Mouse (Mus musculus) natural killer cell, adult 2 months (primary cell): ENCODE results near the gene Atp5j.

Source experiments
- DNase-seq, 2 experiments: peaks; one replicate each; pipeline ENCODE4 v3.0.0; 2022; ENCODE audit warnings: low spot score in 2 of 2

The Atp5j gene

GRCm38 (mm10) chr16:84835441-84835822 lies at the start of gene Atp5j:
Gene Atp5j, minus strand, starts transcription at chr16:84835625.
- no peak for DNase-seq

- DNase-seq = no peak
Measured at GRCm38 (mm10) chr16:84884572-84884971, 49.1 kb upstream of the Atp5j start.

- DNase-seq = no peak
Measured at GRCm38 (mm10) chr16:84881754-84882321, 46.4 kb upstream of the Atp5j start.

GRCm38 (mm10) chr16:84881168-84881567 lies 45.7 kb upstream of the Atp5j start:
- no peak for DNase-seq

GRCm38 (mm10) chr16:84879146-84879545 lies 43.7 kb upstream of the Atp5j start:
- DNase-seq = peak; percentile 42 to 58

- no peak for DNase-seq
Measured at GRCm38 (mm10) chr16:84876082-84876481, 40.7 kb upstream of the Atp5j start.

- DNase-seq = no peak
Measured at GRCm38 (mm10) chr16:84875718-84876035, 40.3 kb upstream of the Atp5j start.

- no peak for DNase-seq
Measured at GRCm38 (mm10) chr16:84875012-84875717, 39.7 kb upstream of the Atp5j start.

GRCm38 (mm10) chr16:84873805-84874204 lies 38.4 kb upstream of the Atp5j start:
- no peak for DNase-seq

GRCm38 (mm10) chr16:84864656-84865055 lies 29.2 kb upstream of the Atp5j start:
- DNase-seq = no peak

GRCm38 (mm10) chr16:84853492-84853891 lies 18.1 kb upstream of the Atp5j start:
- DNase-seq = no peak

- no peak for DNase-seq
Measured at GRCm38 (mm10) chr16:84838576-84838975, 3.2 kb upstream of the Atp5j start.

- DNase-seq = peak; percentile 33 to 38
Measured at GRCm38 (mm10) chr16:84835823-84836743, 658 bp upstream of the Atp5j start.

- DNase-seq = peak; percentile 92 to 94
Measured at GRCm38 (mm10) chr16:84834745-84835440, 532 bp downstream of the Atp5j start, which contains the start of gene Gabpa. Gene Gabpa, plus strand, starts transcription at chr16:84834925.

GRCm38 (mm10) chr16:84834344-84834743 lies 1.1 kb downstream of the Atp5j start:
- no peak for DNase-seq

GRCm38 (mm10) chr16:84832736-84833135 lies 2.7 kb downstream of the Atp5j start:
- DNase-seq = no peak

GRCm38 (mm10) chr16:84831696-84832095 lies 3.7 kb downstream of the Atp5j start:
- no peak for DNase-seq

GRCm38 (mm10) chr16:84825009-84825408 lies 10.4 kb downstream of the Atp5j start:
- no peak for DNase-seq

- peak; percentile 11 to 28 for DNase-seq
Measured at GRCm38 (mm10) chr16:84817423-84817822, 18.0 kb downstream of the Atp5j start.

GRCm38 (mm10) chr16:84814511-84814910 lies 20.9 kb downstream of the Atp5j start:
- DNase-seq = no peak

GRCm38 (mm10) chr16:84813852-84814251 lies 21.6 kb downstream of the Atp5j start:
- no peak for DNase-seq

GRCm38 (mm10) chr16:84810254-84810653 lies 25.2 kb downstream of the Atp5j start:
- DNase-seq = no peak
